Mouse (Mus musculus) right cerebral cortex, postnatal 25 days (tissue): ENCODE results near the gene Tmem63b.

ENCODE experiments used
- DNase-seq: peaks from one replicate; pipeline ENCODE4 v3.0.0; 2022

The Tmem63b gene

GRCm38 (mm10) chr17:45618941-45619385 is 67.7 kb downstream of the Tmem63b start:
- no peak for DNase-seq

- no peak for DNase-seq
These were observed 69.0 kb downstream of the Tmem63b start for GRCm38 (mm10) chr17:45617655-45618054.

DNA sequence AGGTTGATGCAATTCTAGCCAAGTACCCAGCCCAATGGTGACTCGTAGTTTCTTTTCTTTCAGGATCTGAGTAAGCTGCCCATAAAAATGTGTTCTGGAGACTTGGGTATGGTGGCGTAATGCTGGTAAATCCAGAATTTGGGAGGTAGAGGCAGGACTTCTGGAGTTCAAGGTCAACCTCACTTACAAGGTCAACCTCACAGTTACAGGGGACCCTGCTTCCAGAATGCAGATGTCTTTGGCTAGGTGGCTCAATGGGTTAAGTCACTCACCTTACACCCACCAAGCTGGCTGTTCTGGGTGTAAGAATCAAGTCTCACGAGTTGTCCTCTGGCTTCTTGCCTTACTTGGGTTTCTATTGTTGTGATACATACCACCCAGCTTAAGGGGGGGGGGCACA is 70.0 kb downstream of the Tmem63b start:
- no peak for DNase-seq

- no peak for DNase-seq
These were observed 70.6 kb downstream of the Tmem63b start for GRCm38 (mm10) chr17:45616046-45616650.

DNA sequence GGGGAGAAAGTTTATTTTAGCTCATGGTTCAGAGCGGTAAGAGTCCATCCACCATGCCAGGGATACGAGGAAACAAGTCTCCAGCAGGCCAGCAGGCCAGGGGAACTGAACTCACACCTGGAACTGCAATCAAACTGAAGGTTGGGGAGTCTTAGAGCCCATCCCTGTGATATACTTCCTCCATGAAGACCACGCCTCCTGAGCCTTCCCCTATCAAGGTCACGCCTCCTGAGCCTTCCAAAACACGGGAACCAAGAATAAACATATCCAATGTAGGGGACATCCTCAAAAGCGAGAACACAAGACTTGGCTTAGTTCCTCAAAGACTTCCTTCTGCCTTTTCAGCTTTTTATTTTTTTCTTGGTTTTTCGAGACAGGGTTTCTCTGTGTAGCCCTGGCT is 73.8 kb downstream of the Tmem63b start:
- DNase-seq, result no peak

- DNase-seq, result no peak
These were observed 74.7 kb downstream of the Tmem63b start for GRCm38 (mm10) chr17:45612008-45612407.
